Mouse (Mus musculus) stomach, postnatal 0 days (tissue): ENCODE results near the gene Ubiad1.

ENCODE experiments used
- CTCF ChIP-seq: IDR thresholded peaks from 2 replicates; pipeline ENCODE4 v1.5.1; 2016; ENCODE audit warnings: antibody characterized with exemption, low read depth, mild to moderate bottlenecking, moderate library complexity
- EP300 ChIP-seq: optimal IDR thresholded peaks from 2 replicates; pipeline ENCODE3; 2016; ENCODE audit warnings: antibody characterized with exemption

GRCm38 (mm10) chr4:148395198-148395597 is 49.4 kb downstream of the Ubiad1 start:
- TF ChIP-seq CTCF (no peak), EP300 (no peak)
